Mouse (Mus musculus) T-helper 2 cell (primary cell): ENCODE measurements around the gene Lss.

ENCODE experiments used
- in situ Hi-C: fragments of 300-600 bp; cut with MboI, MseI; formaldehyde crosslinking; loops from one replicate; pipeline ENCODE4 v1.15.1; 2025; ENCODE audit warnings: high pct_unique_total_duplicates

Lss gene

DNA sequence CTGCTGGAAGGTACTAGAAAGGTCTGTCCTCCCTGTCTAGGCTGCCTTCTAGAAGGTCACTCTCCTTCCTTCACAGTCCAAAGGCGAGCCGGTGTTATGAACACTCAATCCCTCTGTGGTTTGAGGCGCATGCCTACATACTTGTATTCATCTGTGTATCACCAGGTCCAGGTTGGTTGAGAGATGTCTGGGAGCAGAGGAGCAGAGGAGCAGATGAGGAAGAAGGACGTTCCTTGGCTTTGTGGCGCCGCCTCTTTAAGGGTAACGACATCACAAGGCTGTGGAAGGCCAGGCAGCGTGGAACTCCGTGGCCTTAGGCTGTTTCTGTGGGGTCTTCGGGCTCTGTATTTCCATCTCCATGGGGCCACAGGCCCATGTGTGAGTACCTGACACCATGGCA is 30.6 kb downstream of the Lss start, which contains the start of gene Spatc1l:
Spatc1l (plus strand) TSS at position 301 of the 400 bp plus-strand sequence.
- in situ Hi-C loops: no loop called here

DNA sequence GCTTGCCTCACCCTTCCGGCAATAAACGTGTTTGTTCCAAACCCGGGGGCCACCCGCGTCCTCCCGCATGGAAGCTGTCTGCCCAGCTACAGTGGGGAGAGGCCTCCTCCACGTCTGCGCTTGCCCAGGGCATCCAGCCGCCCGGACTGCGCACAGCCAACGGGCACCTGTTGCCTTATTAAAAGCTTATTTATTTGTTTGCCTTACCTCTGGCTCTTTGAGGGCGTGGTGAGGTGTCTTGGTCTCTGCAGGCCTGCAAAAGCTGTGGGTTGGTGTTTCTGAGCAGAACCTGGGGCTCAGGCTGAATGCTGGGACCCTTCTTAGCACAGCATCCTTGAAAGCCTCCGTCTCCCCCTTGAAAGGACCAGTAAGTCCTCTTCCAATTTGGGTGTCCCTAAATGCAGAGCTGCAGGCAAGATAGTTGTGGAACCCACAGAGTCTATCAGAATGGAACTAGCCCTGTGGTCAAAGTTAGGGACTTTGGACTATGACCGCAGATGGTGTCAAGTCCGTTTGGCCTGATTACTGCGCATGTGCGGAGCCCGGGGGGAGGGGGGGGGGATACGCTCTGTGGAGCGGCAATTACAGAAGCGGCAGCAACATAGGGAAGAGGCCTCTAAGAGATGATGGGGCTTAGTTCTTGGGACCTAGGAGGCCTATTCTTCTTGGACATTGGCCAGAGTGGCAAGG is 38.8 kb downstream of the Lss start:
- in situ Hi-C loops: no loop called here

DNA sequence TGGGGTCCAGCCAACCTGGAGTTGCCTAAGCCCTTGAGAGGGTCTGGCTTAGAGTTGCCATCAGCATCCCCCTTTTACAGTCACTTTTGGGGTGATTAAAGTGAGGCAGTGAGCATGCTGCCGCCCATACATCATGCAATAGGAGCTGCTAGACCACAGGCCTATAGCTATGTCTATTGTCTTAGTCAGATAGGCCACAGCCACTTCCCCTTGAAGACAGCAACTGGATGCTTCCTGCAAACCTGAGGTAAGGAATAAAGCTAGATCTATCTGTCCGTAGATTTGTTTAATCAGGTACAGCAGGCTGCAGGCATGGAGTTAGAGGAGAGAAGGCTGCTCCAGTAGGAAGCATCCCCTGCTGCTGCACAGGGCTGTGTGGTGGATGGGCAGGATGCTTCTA is 39.7 kb downstream of the Lss start:
- in situ Hi-C loops: no loop called here

DNA sequence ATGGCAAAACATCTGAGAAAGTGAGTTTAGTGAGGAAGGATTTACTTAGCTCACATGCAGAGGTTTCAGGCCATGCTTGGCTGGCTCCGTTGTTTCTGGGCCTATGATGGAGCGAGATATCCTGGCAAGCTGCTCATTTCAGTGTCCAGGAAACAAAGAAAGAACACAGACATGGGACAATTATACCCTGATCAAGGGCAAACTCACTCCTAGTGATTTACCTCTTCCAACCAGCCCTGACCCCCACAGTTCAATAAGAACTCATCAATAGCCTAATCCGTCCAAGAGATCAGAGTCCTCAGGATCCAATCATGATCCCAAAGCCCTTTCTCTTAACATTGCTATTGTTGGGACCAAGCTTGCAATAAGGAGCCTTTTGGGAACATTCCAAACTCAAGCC is 40.8 kb downstream of the Lss start:
- in situ Hi-C loops: no loop called here

DNA sequence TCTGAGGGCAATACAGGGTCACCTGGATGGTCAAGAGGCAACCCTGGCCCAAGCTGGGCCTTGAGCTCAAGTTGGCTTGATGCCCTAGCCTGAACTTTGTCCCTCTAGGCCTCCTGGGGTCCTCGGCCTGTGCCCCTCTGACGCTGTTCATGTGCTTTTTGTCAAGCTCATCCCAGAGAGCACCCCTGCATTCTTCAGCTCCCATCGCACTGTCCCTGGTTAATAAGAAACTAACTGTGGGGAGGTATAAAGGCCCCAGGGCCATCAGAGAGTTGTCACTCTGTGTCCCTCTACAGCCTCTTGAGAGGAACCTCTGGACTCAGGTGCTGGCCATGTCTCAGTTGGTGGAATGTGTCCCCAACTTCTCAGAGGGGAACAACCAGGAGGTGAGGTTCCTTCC is 44.0 kb downstream of the Lss start, which contains the start of gene Ftcd:
Ftcd (plus strand) TSS at position 275 of the 400 bp plus-strand sequence.
- in situ Hi-C loops: loop anchor here (25.0 kb wide), 1 partner anchor 887 kb away; no protein-coding TSS in a partner anchor

DNA sequence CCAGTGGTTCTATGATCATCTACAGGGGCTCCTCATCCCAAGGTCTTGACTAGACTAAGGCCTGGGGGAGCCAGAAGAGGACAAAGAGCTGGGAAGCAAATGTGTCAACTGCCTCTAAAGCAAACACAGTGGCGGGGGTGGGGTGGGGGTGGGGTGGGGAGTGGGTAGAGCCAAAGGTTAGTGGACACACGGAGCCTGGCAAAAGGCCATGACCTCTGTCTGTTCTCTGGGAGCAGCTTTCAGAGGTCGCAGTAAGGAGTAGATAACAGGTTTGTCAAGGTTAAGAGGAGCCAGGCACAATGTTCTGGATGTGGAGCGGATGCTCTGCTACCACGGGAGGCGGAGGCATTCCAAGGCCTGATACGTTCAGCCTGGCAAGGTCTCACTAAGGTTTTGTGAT is 45.5 kb downstream of the Lss start:
- in situ Hi-C loops: loop anchor here (25.0 kb wide), 1 partner anchor 885 kb away; no protein-coding TSS in a partner anchor

DNA sequence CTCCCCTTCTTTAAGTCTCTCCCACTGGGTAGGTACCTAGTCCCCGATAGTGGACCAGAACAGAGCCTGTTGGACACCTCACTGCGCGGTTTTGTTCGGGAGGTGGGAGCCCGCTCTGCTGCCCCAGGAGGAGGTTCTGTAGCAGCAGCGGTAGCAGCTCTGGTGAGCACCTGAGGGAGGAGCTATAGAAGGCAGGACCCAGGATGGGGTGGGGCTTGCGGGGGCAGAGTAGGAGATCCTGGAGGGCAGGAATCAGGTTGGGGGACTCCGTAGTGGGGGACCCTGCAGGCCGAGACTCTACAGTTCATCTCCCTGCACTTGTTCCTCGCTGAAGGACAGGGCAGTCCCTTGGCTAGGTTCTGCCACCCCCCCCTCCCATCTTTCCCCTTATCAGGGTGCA is 52.8 kb downstream of the Lss start:
- in situ Hi-C loops: loop anchor here (25.0 kb wide), 1 partner anchor 878 kb away; no protein-coding TSS in a partner anchor

DNA sequence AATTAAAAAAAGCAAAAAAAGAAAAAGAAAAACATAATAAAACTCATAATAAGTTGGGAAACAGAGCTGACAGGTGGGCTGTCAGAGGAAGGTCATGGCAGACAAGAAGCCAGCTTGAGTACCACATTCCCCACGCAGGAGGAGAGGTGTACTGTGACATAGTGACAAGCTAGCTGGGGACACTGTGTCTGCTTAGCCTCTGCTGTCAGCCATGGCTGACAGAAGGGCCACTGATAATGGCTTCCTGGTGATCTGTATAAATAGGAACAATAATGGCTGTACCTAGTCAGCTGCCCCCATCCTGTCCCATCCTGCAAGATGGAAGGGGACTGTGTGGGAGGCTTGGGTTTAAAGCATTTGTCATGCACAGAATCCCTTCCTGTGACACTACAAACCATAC is 54.8 kb downstream of the Lss start:
- in situ Hi-C loops: loop anchor here (25.0 kb wide), 1 partner anchor 876 kb away; no protein-coding TSS in a partner anchor

DNA sequence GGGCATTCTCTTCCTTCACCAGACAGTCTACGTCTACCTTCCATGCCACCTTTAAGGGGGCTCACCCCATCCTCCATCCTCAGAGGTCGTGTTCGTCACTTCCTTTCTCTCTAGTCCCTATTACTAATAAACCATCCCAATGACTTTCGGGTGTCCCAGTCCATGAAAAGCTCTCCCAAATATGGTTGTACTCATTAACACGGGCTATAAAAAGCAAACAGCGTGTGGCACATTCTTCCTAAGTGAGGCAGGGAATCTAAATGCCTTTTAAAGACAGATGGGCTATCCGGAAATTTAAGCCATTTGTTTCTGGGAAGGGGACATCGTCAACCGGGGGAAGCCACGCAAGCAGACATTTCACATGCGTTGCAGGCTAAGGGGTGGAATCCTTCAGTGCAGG is 58.8 kb downstream of the Lss start:
- in situ Hi-C loops: loop anchor here (25.0 kb wide), 1 partner anchor 872 kb away; no protein-coding TSS in a partner anchor

DNA sequence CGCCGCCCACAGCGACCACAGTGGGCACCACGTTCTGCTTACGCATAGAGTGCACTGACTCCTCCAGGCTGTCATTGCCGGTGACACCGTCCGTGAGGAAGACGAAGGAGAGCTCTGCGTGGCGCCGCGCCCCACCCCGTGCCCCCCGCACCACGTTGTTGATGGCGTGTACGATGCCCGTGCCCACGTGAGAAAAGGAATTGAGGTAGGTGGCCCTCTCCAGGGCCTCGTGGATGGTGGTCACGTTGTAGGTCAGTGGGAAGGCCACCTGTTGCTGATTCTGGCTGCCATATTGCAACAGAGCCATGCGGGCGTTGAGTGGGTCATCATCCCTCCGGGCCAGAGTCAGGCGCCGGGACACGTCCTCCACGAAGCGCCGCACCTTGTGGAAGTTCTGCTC is 65.0 kb downstream of the Lss start:
- in situ Hi-C loops: loop anchor here (25.0 kb wide), 1 partner anchor 866 kb away; no protein-coding TSS in a partner anchor

DNA sequence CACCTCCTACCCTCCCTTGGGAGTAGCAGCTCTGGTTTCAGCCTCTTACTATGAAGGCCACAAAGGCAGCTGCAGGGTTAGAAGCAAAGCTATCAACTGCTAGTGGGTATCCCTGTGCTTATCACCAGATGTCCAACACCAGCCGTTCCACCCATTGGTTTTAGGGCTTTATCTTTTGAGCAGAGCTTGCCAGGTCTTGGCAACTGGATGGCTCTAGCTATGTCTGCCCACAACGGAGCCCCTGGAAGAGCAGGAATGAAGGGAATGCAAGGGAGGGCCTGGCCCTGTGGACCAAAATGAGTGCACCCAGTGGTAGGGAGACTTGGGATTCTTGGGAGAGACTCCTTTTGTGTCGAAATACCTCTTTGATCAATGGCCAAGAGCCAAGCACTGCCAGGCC is 71.3 kb downstream of the Lss start:
- in situ Hi-C loops: no loop called here
